Mouse (Mus musculus) G1E (cell line): Measurements from ENCODE around the gene Ldhal6b.

Experiments used
- CTCF ChIP-seq: IDR thresholded peaks from 2 replicates; pipeline ENCODE4 v1.5.1; 2012; ENCODE audit warnings: low read depth, low read length, inconsistent platforms, mixed read lengths
- GATA1 ChIP-seq: IDR thresholded peaks from 2 replicates; pipeline ENCODE4 v1.6.1; 2012; ENCODE audit warnings: borderline replicate concordance, low read length, inconsistent platforms, mixed read lengths

DNA sequence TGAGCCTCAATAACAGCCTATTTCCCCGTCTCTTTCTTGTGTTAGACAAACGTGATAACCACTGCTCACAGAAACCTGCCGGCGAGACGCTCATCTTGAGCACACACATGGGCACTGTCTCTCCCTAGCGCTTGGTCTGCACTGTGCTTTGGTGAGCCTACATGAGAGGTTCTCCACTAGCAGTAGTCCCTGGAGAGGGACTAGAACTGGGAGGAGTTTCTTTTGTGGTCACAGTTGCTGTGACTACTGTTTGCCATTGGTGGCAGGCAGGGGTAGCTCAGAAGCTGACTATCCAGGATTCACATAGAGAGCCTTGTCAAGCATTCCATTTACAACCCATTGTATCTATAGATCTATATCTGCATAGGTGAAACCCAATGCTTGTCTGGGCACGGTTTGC is 5.8 kb downstream of the Ldhal6b start:
- TF ChIP-seq CTCF: no peak
- TF ChIP-seq GATA1: no peak
